Mouse (Mus musculus) T-cell, adult 66 days (primary cell): ENCODE measurements around the gene Smc3. TPM values are rescaled to one million over a fixed set of nuclear protein-coding genes. Genes with fewer than 3 reads are reported as not detected.

Experiments used
- total RNA-seq, 2 experiments: library from RNA; stranded (reverse); gene quantifications; 3 replicates in 1 of 2; 4 replicates in 1 of 2; pipeline ENCODE4 v1.2.4; 2023

Smc3 gene
- 10 to 100 TPM; 67.7 to 70.4 TPM for total RNA-seq

GRCm38 (mm10) chr19:53599757-53600539, at the start of gene Smc3:
Smc3 (plus strand) TSS chr19:53600398.

GRCm38 (mm10) chr19:53588968-53589367, 11.2 kb upstream of the Smc3 start, which contains the start of gene Nutf2-ps1:
Nutf2-ps1 (minus strand) TSS chr19:53589068.

GRCm38 (mm10) chr19:53676718-53677634, 76.8 kb downstream of the Smc3 start, which contains the start of gene Rbm20:
Rbm20 (plus strand) TSS chr19:53677306.

Other genes starting within 250 kb of the Smc3 start
- gene Gm10197, start 228.6 kb upstream of the Smc3 start, total RNA-seq = not detected
- 100 to 1,000 TPM in 1 of 2 experiments, 10 to 100 TPM in 1; 91.8 to 105 TPM for gene Smndc1, start 209.8 kb upstream of the Smc3 start, total RNA-seq
- 100 to 1,000 TPM; 158 to 164 TPM for gene Dusp5, start 71.3 kb upstream of the Smc3 start, total RNA-seq
- gene Nutf2-ps1, start 11.3 kb upstream of the Smc3 start, total RNA-seq = 10 to 100 TPM; 26.7 to 33.9 TPM
- gene Rbm20, start 76.9 kb downstream of the Smc3 start, total RNA-seq = under 1 TPM; 0.17 to 0.24 TPM